Mouse (Mus musculus): ENCODE measurements around the gene Gjd2. TPM values are rescaled to one million over a fixed set of nuclear protein-coding genes. Genes with fewer than 3 reads are reported as not detected.

Gene Gjd2
- polyA plus RNA-seq, 1 experiment: not detected

- Histone ChIP-seq H3K9me3 (peaks cover 14% of the 10 kb centered on the region), H3K4me3 (replicated peaks) (no peak overlapping the region), H3K27me3 (replicated peaks) (peaks cover 28% of the 10 kb centered on the region), H3K4me1 (peaks cover 3% of the 10 kb centered on the region; the same call in 1 of the 2 replicates), H3K36me3 (replicated peaks; ENCODE audit: low read length) (no peaks in the 10 kb centered on the region)
- TF ChIP-seq FLI1 (IDR thresholded peaks at IDR 0.05; ENCODE audit: low read length) (no peak), GATA1 (IDR thresholded peaks at IDR 0.05; ENCODE audit: borderline replicate concordance, low read length) (no peak)
Measured at GRCm38 (mm10) chr2:114018136-114018535, 4.7 kb upstream of the Gjd2 start.

GRCm38 (mm10) chr2:114014839-114015238 lies 1.4 kb upstream of the Gjd2 start:
- Histone ChIP-seq H3K36me3 (replicated peaks; ENCODE audit: low read length) (no peaks in the 10 kb centered on the region), H3K4me1 (peaks cover 5% of the 10 kb centered on the region; the same call in 1 of the 2 replicates), H3K27me3 (replicated peaks) (peaks cover 38% of the 10 kb centered on the region), H3K4me3 (replicated peaks) (no peak overlapping the region), H3K9me3 (peaks cover 17% of the 10 kb centered on the region)
- TF ChIP-seq GATA1 (IDR thresholded peaks at IDR 0.05; ENCODE audit: borderline replicate concordance, low read length) (no peak), FLI1 (IDR thresholded peaks at IDR 0.05; ENCODE audit: low read length) (no peak)

- Histone ChIP-seq H3K9me3 (peaks cover 17% of the 10 kb centered on the region), H3K36me3 (replicated peaks; ENCODE audit: low read length) (no peaks in the 10 kb centered on the region), H3K27me3 (replicated peaks) (peaks cover 38% of the 10 kb centered on the region), H3K4me1 (peaks cover 5% of the 10 kb centered on the region; the same call in 1 of the 2 replicates), H3K4me3 (replicated peaks) (no peak overlapping the region)
- TF ChIP-seq GATA1 (IDR thresholded peaks at IDR 0.05; ENCODE audit: borderline replicate concordance, low read length) (no peak), FLI1 (IDR thresholded peaks at IDR 0.05; ENCODE audit: low read length) (no peak)
Measured at GRCm38 (mm10) chr2:114013846-114014245, 427 bp upstream of the Gjd2 start.

- TF ChIP-seq GATA1 (IDR thresholded peaks at IDR 0.05; ENCODE audit: borderline replicate concordance, low read length) (no peak), FLI1 (IDR thresholded peaks at IDR 0.05; ENCODE audit: low read length) (no peak)
Measured at GRCm38 (mm10) chr2:114012749-114013211, 639 bp downstream of the Gjd2 start.

GRCm38 (mm10) chr2:114011838-114012237 lies 1.6 kb downstream of the Gjd2 start:
- Histone ChIP-seq H3K9me3 (peaks cover 17% of the 10 kb centered on the region), H3K4me1 (peaks cover 5% of the 10 kb centered on the region; the same call in 1 of the 2 replicates), H3K4me3 (replicated peaks) (no peak overlapping the region), H3K36me3 (replicated peaks; ENCODE audit: low read length) (no peaks in the 10 kb centered on the region), H3K27me3 (replicated peaks) (peaks cover 32% of the 10 kb centered on the region)
- TF ChIP-seq FLI1 (IDR thresholded peaks at IDR 0.05; ENCODE audit: low read length) (no peak), GATA1 (IDR thresholded peaks at IDR 0.05; ENCODE audit: borderline replicate concordance, low read length) (no peak)

More at GRCm38 (mm10) chr2:114012749-114013211, 639 bp downstream of the Gjd2 start:
- Histone ChIP-seq H3K27me3 (replicated peaks) (peaks cover 38% of the 10 kb centered on the region), H3K4me1 (peaks cover 5% of the 10 kb centered on the region; the same call in 1 of the 2 replicates), H3K36me3 (replicated peaks; ENCODE audit: low read length) (no peaks in the 10 kb centered on the region), H3K9me3 (peaks cover 17% of the 10 kb centered on the region), H3K4me3 (replicated peaks) (no peak overlapping the region)

GRCm38 (mm10) chr2:114008321-114008720 lies 5.1 kb downstream of the Gjd2 start:
- TF ChIP-seq GATA1 (IDR thresholded peaks at IDR 0.05; ENCODE audit: borderline replicate concordance, low read length) (no peak), FLI1 (IDR thresholded peaks at IDR 0.05; ENCODE audit: low read length) (no peak)
- peaks cover 4% of the 10 kb centered on the region; the same call in 1 of the 2 replicates for H3K4me1 ChIP-seq
- peaks cover 12% of the 10 kb centered on the region for H3K27me3 ChIP-seq (replicated peaks)
- 0 out of 2 replicates have a peak, but pooled peaks cover 8% of the 10 kb centered on the region for H3K9me3 ChIP-seq
- H3K36me3 ChIP-seq (replicated peaks; ENCODE audit: low read length): no peaks in the 10 kb centered on the region
- no peak overlapping the region for H3K4me3 ChIP-seq (replicated peaks)

GRCm38 (mm10) chr2:113997484-113997883 lies 15.9 kb downstream of the Gjd2 start:
- no peaks in the 10 kb centered on the region for H3K27me3 ChIP-seq (replicated peaks)
- no peaks in the 10 kb centered on the region for H3K9me3 ChIP-seq
- no peaks in the 10 kb centered on the region for H3K36me3 ChIP-seq (replicated peaks; ENCODE audit: low read length)
- no peak for TF ChIP-seq GATA1 (IDR thresholded peaks at IDR 0.05; ENCODE audit: borderline replicate concordance, low read length)
- TF ChIP-seq FLI1 (IDR thresholded peaks at IDR 0.05; ENCODE audit: low read length): no peak
- no peaks in the 10 kb centered on the region for H3K4me1 ChIP-seq
- no peak overlapping the region for H3K4me3 ChIP-seq (replicated peaks)

GRCm38 (mm10) chr2:113996930-113997329 lies 16.5 kb downstream of the Gjd2 start:
- Histone ChIP-seq H3K4me3 (replicated peaks) (no peak overlapping the region), H3K36me3 (replicated peaks; ENCODE audit: low read length) (no peaks in the 10 kb centered on the region), H3K9me3 (no peaks in the 10 kb centered on the region), H3K4me1 (peaks cover 4% of the 10 kb centered on the region), H3K27me3 (replicated peaks) (no peaks in the 10 kb centered on the region)
- no peak for TF ChIP-seq GATA1 (IDR thresholded peaks at IDR 0.05; ENCODE audit: borderline replicate concordance, low read length)
- TF ChIP-seq FLI1 (IDR thresholded peaks at IDR 0.05; ENCODE audit: low read length): no peak

GRCm38 (mm10) chr2:113984890-113985289 lies 28.5 kb downstream of the Gjd2 start:
- H3K9me3 ChIP-seq: no peaks in the 10 kb centered on the region
- H3K4me1 ChIP-seq: no peaks in the 10 kb centered on the region
- no peaks in the 10 kb centered on the region for H3K36me3 ChIP-seq (replicated peaks; ENCODE audit: low read length)
- no peak for TF ChIP-seq FLI1 (IDR thresholded peaks at IDR 0.05; ENCODE audit: low read length)
- TF ChIP-seq GATA1 (IDR thresholded peaks at IDR 0.05; ENCODE audit: borderline replicate concordance, low read length): no peak
- peaks cover 4% of the 10 kb centered on the region for H3K27me3 ChIP-seq (replicated peaks)
- H3K4me3 ChIP-seq (replicated peaks): no peak overlapping the region

GRCm38 (mm10) chr2:113980664-113981063 lies 32.8 kb downstream of the Gjd2 start:
- no peaks in the 10 kb centered on the region for H3K9me3 ChIP-seq
- no peaks in the 10 kb centered on the region for H3K36me3 ChIP-seq (replicated peaks; ENCODE audit: low read length)
- H3K27me3 ChIP-seq (replicated peaks): peaks cover 6% of the 10 kb centered on the region
- 0 out of 2 replicates have a peak, but pooled peaks cover 3% of the 10 kb centered on the region for H3K4me1 ChIP-seq
- TF ChIP-seq FLI1 (IDR thresholded peaks at IDR 0.05; ENCODE audit: low read length): no peak
- no peak for TF ChIP-seq GATA1 (IDR thresholded peaks at IDR 0.05; ENCODE audit: borderline replicate concordance, low read length)
- no peak overlapping the region for H3K4me3 ChIP-seq (replicated peaks)

Measured in megakaryocyte, embryonic 14.5 days (primary cell).